Mouse (Mus musculus): ENCODE results near the gene D5Ertd577e. TPM values are rescaled to one million over a fixed set of nuclear protein-coding genes. Genes with fewer than 3 reads are reported as not detected.
"Not testable (repeated sequence)": the region's sequence is repeated elsewhere in the genome, so short reads cannot be mapped to it uniquely, and the experiment has no call there.

The D5Ertd577e gene
- not detected for total RNA-seq (2021)
- long read RNA-seq, experiment 1, result 0 reads
- long read RNA-seq, experiment 2, result 0 reads

DNA sequence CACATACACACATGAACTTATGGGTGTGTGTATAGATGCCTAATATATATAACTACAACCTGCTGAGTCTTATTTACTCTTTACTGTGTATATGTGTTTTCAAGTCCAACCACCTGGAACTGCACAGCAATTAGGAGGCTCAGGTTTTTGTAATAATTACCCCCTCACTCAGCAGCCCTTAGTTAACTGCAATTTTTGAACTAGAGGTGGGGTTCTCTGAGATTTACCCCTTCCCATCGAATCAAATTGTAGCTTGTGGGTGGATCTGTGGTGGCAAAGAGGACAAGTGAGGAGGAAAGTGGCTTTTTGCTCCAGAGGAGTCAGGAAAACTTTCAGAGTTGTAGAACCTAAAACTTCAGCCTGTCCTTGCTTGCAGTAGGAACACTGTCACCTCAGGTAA, at the start of gene D5Ertd577e:
Gene D5Ertd577e (plus strand): TSS at position 301 of the 400 bp plus-strand sequence.
- DNase-seq; intact Hi-C loops (cut with DNase I; ENCODE audit: low total_unique reads): not testable (repeated sequence)

- intact Hi-C loops (cut with DNase I; ENCODE audit: low total_unique reads); DNase-seq: not testable (repeated sequence)
Measured at GRCm38 (mm10) chr5:95510458-95510857, 53.9 kb downstream of the D5Ertd577e start, which contains the start of gene Gm3286. Gm3286 (plus strand) TSS chr5:95510758.

Other genes starting within 250 kb of the D5Ertd577e start
- not detected for gene Gm10424, start 184.0 kb upstream of the D5Ertd577e start, total RNA-seq (2021)
- not detected for gene Gm3259, start 150.9 kb upstream of the D5Ertd577e start, total RNA-seq (2021)
- gene Gm3286, start 54.0 kb downstream of the D5Ertd577e start, total RNA-seq (2021), result not detected
- not detected for gene Gm7971, start 138.1 kb downstream of the D5Ertd577e start, total RNA-seq (2021)

Data from gastrocnemius, postnatal 14 days (tissue).